Mouse (Mus musculus): ENCODE measurements at regions not wholly inside any gene's neighbourhood (a gene's known extent, or its start where the extent isn't known, plus 50 kb on each side); places are given as distances from the start of the nearest gene placed in this dataset.
"Not testable (repeated sequence)": the region's sequence is repeated elsewhere in the genome, so short reads cannot be mapped to it uniquely, and the experiment has no call there.

DNA sequence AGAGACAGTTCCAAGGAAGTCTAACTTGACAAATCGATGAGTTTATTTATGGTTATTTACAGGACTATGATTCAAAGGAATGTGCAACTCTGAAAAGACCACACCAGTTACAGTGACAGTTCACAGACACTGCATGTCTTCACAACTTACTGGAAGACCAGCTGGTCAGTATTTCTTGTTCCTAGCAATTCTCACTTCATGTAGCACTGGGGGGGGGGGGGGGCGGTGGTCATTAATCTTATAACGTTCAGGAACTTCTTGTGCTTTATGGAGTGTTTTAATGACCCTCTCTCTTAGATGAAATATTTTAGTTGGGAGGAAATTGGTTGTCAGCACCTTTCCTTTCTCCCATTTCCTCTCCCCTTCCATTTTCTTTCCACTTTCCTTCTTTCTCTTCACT, 1752.1 kb upstream of the Cntnap5a start:
- no peak for DNase-seq

- no peak for DNase-seq
Measured at GRCm38 (mm10) chr1:113958016-113958751, 1726.4 kb upstream of the Cntnap5a start.

DNA sequence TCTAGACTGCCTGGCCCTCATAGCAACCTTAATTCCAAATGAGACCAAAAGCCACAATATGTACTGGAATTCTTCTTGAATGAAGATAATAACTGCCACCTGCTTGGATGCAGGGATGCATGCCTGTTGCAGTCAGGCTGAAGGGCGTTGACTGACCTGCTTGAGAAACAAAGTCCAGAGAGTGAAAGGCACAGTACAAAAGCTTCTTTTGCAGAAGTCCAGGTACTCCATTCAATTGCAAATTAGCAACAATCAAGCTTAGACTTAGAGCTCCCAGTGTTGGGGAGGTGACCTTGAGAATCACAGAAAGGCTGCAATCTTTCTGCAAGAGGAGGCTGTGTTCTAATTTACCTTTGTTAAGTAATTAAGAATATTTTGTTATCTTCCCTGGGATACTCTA, 1725.3 kb upstream of the Cntnap5a start:
- DNase-seq, result not testable (repeated sequence)

DNA sequence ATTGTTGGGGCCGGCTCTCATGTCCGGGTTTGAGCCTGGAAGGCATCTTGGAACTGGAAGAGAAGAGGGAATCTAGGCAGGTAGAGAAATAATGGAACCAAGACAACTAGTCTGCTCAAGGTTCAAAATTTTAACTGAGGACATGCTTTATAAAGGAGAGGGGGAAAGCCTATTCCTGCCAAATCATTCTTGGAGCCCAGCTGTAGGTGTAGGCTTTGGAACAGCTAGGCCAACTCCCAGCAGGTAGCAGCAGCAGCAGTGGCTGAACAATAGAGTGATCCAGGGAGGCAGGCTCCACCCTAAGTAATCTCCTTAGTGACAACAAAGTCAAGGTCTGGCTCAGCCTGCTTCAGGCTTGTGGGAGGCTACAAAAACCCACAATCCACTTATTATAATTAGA, 1720.6 kb upstream of the Cntnap5a start:
- not testable (repeated sequence) for DNase-seq

DNA sequence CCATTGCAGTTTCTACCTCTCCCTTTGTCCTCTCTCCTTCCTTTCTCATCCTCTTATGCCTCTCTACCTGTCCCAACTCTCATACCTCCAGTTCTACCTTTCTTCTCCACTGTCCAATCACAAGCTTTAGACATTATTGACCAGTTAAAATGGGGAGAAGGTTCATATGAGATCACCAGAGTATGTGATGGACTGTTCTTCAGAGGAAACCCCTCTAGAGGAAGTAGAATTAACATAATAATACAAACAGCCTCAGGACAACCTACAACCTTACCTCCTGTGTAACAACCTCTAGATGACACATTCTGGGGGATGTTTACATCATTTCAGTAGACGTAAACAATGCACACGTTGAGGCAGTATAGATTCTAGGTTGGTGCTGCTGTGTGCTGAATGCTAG, 1720.1 kb upstream of the Cntnap5a start:
- DNase-seq, result no peak

DNA sequence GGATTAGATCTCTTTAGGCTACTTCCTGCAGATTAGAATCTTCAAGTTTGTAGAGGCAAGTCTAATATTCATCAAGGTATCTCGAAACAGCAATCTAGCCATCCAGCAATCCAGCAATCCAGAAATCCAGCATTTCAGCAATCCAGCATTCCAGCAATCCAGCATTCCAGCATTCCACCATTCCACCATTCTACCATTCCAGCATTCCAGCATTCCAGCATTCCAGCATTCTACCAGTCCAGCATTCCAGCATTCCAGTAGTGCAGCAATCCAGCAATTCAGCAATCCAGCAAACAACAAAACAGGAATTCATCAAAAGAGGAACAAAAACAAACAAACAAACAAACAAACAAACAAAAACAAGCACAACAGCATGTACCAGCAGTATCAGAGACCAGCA, 1713.9 kb upstream of the Cntnap5a start:
- no peak for DNase-seq

DNA sequence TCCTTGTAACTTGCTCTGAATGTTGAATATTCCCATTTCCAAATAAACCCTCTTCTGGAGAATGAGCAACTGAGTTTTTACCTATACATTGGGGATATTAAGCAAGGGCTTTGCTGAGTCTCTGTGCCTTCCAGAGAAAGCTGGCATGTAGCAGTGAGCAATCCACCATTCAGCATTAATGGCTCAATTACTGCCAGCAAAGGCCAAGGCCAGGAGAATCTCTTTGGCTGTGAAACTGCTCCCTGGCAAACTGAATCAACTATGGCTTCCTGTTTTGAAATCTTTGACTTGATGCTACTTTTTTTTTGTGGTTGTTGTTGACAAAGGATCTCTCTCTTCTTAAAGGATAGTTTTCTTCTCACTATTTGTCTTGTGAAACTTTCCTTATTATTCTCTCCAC, 1704.4 kb upstream of the Cntnap5a start:
- DNase-seq, result no peak

GRCm38 (mm10) chr1:113989676-113990296, 1694.8 kb upstream of the Cntnap5a start:
- no peak for DNase-seq

DNA sequence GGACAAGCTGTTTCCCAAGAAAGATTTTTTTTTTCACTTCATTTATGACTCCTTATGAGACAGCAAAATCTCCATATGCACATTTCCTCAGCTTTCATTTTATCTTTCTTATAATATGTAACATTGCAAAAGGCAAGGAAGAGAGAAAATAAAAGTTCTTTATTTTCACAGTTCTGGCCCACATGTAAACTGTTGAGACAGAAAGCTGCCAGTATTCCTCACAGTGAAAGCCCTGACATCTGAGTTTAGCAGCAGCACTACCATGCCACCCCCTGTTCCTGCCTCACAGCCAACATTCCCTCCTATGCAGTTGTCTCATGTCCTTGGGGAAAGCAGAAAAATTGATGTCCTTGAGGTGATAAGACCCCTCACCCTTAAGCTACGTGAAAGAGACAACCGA, 1692.1 kb upstream of the Cntnap5a start:
- DNase-seq, result no peak

GRCm38 (mm10) chr1:114037877-114038276, 1646.7 kb upstream of the Cntnap5a start:
- no peak for DNase-seq

DNA sequence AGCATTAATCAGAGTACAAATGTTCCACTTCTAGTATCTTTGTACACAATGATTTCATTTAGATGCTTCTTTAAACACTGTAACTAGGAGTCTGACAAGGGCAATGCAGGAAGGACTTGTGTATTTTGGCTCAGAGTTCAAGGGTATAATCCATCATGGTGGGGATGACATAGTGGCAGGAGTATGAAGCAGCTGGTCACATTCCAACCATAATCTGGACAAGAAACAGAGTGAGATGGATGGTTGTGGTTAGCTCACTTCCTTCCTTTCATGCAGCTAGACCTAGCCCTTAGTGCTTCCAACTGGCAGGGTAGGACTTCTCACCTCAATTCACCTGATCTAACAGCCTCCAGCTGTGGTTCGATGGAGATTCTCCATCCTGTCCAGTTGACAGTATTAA, 1645.2 kb upstream of the Cntnap5a start:
- DNase-seq, result peak; percentile 10

DNA sequence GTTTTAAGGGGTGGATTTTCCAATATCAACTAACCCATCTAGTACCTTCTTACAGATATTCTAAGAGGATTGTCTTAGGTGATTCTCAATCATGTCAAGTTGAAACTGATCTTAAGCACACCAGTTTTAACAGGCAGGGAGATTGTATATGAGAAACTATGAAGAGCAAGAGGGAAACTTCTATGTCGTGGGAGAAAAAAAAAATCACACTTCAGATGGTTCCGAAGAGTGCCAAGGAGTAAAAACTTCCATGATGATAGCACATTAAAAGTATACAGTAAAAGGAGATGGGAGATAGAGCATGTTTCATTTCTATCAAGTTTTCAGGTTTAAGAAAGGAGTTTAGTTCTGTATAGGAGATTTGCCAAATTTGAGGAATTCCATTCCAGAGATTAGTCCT, 1621.5 kb upstream of the Cntnap5a start:
- DNase-seq, result no peak

- DNase-seq, result no peak
Measured at GRCm38 (mm10) chr1:114074506-114074905, 1610.0 kb upstream of the Cntnap5a start.

Data from lung, postnatal 10 days (tissue).